Mouse (Mus musculus): ENCODE results near the gene Eif3k. TPM values are rescaled to one million over a fixed set of nuclear protein-coding genes. Genes with fewer than 3 reads are reported as not detected.
A peak's percentile ranks its signal among the peaks of the same experiment; 100 is the strongest.

The Eif3k gene
- polyA plus RNA-seq, 1 experiment: 343 TPM

GRCm38 (mm10) chr7:28965346-28965840 is 16.3 kb downstream of the Eif3k start:
- WGBS: 74% methylated on average over 5 of the region's 5 CpGs
- no peaks in the 10 kb centered on the region for H3K27me3 ChIP-seq (replicated peaks; ENCODE audit: control insufficient read depth, insufficient read depth, low read length)
- no peak for TF ChIP-seq POLR2A (IDR thresholded peaks at IDR 0.05; ENCODE audit: low read depth, low read length)
- no peak for TF ChIP-seq CTCF (conservative IDR thresholded peaks at IDR 0.05; ENCODE audit: insufficient read depth, insufficient read length, low read depth, low read length)
- no peak overlapping the region for H3K27ac ChIP-seq (ENCODE audit: insufficient read depth, low read depth, low read length)
- H3K4me1 ChIP-seq (ENCODE audit: control insufficient read depth, insufficient read depth, low read length): peaks cover 20% of the 10 kb centered on the region
- H3K4me3 ChIP-seq (ENCODE audit: insufficient read depth, low read depth, low read length): no peak overlapping the region
- DNase-seq: no peak
- no peaks in the 10 kb centered on the region for H3K36me3 ChIP-seq (ENCODE audit: control insufficient read depth, insufficient read depth, low read length)

GRCm38 (mm10) chr7:28963399-28963923 is 18.2 kb downstream of the Eif3k start:
- TF ChIP-seq CTCF (conservative IDR thresholded peaks at IDR 0.05; ENCODE audit: insufficient read depth, insufficient read length, low read depth, low read length) (no peak), POLR2A (IDR thresholded peaks at IDR 0.05; ENCODE audit: low read depth, low read length) (no peak)
- Histone ChIP-seq H3K4me3 (ENCODE audit: insufficient read depth, low read depth, low read length) (no peak overlapping the region), H3K4me1 (ENCODE audit: control insufficient read depth, insufficient read depth, low read length) (peaks cover 21% of the 10 kb centered on the region), H3K27me3 (replicated peaks; ENCODE audit: control insufficient read depth, insufficient read depth, low read length) (no peaks in the 10 kb centered on the region), H3K36me3 (ENCODE audit: control insufficient read depth, insufficient read depth, low read length) (no peaks in the 10 kb centered on the region), H3K27ac (ENCODE audit: insufficient read depth, low read depth, low read length) (no peak overlapping the region)
- DNase-seq: no peak
- WGBS: 90% methylated on average over 3 of the region's 3 CpGs

DNA sequence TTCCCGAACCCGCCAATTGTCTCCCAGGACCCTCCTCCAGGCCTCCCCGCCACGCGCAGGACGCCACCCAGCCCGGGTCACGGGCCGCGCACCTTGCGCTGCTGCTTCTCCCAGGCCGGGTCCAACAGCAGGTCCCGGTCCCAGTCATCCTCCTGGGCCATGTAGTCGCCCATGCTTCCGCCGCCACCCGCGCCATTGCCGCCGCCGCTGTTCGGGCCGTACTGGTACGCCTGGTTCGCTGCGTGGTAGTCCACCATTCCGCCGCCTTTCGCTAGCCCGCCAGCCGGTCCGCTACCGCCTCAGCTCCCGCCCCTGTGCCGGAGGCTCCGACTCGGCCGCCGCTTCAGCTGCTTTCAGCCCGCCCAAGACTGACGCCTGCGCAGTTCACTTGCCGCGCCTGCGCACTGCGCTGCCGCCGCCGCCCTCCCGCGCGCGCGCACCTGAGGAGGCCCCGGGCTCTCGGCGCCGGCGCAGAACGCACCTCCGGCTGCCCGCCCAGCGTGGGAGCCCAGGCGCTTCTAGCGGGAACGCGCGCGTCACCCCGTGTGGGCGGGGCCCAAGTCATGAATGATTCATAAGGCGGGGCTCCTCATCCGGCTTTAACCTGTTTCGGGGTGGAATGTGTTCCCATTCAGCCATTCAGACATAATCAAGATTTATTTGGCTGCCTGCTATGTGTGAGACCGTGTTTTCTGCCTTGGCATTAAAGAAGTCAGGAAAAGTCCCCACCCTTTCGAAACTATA is 19.6 kb downstream of the Eif3k start, which contains the start of gene Actn4:
TSS of gene Actn4 (minus strand) at position 414 of the 744 bp plus-strand sequence.
- Histone ChIP-seq H3K4me3 (ENCODE audit: insufficient read depth, low read depth, low read length) (peak within 1 kb of the TSS; percentile 84), H3K27ac (ENCODE audit: insufficient read depth, low read depth, low read length) (peak within 1 kb of the TSS; percentile 95), H3K36me3 (ENCODE audit: control insufficient read depth, insufficient read depth, low read length) (no peaks in the 10 kb centered on the region; the same call in 1 of the 2 replicates), H3K4me1 (ENCODE audit: control insufficient read depth, insufficient read depth, low read length) (peaks cover 31% of the 10 kb centered on the region), H3K27me3 (replicated peaks; ENCODE audit: control insufficient read depth, insufficient read depth, low read length) (no peaks in the 10 kb centered on the region)
- 1% methylated on average over 76 of the region's 76 CpGs for WGBS
- TF ChIP-seq POLR2A (IDR thresholded peaks at IDR 0.05; ENCODE audit: low read depth, low read length) (peak; percentile 96), CTCF (conservative IDR thresholded peaks at IDR 0.05; ENCODE audit: insufficient read depth, insufficient read length, low read depth, low read length) (no peak)
- DNase-seq: peak; percentile 100

DNA sequence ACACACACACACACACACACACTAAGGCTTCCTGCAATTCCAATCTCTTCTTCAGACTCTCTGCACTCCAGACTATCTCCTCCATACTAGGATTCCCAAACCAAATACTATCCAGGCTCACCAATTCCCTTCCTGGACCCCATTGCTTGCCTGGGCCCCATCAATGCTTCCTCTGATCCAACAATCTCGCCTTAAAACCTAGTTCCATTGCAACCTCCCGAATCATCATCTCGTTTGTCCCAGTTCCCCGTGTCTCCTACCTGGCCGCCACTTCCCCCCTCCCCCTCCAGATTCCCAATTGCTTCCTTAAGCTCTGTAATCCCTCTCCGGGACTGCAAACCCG is 20.1 kb downstream of the Eif3k start:
- Histone ChIP-seq H3K27me3 (replicated peaks; ENCODE audit: control insufficient read depth, insufficient read depth, low read length) (no peaks in the 10 kb centered on the region), H3K4me1 (ENCODE audit: control insufficient read depth, insufficient read depth, low read length) (peaks cover 35% of the 10 kb centered on the region), H3K4me3 (ENCODE audit: insufficient read depth, low read depth, low read length) (peak overlapping the region; percentile 84), H3K27ac (ENCODE audit: insufficient read depth, low read depth, low read length) (peak overlapping the region; percentile 69), H3K36me3 (ENCODE audit: control insufficient read depth, insufficient read depth, low read length) (no peaks in the 10 kb centered on the region; the same call in 1 of the 2 replicates)
- DNase-seq: no peak
- WGBS: 1% methylated on average over 7 of the region's 7 CpGs
- no peak for TF ChIP-seq POLR2A (IDR thresholded peaks at IDR 0.05; ENCODE audit: low read depth, low read length)
- no peak for TF ChIP-seq CTCF (conservative IDR thresholded peaks at IDR 0.05; ENCODE audit: insufficient read depth, insufficient read length, low read depth, low read length)

DNA sequence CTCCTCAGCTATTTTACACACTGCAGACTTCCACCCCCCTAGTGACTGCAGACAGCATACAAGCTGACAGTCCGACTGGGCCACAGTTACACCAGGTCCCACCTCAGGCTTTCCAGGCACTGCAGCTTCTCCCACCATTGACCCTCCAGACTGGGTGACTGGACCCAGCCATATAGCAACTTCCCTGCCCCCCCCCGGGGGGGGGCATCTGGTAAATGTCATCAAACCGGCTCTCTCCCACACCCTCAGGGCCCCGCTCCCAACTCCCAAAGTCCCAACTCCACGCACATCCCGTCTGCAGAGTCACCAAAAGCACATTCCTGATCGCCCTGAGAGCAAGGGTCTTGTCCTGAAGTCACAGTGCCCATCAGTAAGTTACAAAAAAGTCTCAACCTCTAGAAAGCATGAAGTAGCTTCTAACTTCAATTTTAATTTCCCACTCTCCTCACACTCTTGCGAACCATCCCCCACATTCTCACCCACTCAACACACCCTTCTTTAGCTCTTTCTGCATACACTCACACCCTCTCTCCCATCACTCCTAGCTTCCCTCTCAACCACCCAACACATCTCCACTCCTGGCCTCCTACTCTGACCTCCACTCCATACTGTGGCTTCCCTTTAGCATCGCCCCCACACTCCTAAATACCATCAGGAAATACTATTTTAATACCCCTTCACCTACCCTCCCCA is 21.2 kb downstream of the Eif3k start:
- H3K27ac ChIP-seq (ENCODE audit: insufficient read depth, low read depth, low read length): peak overlapping the region; percentile 69
- H3K4me1 ChIP-seq (ENCODE audit: control insufficient read depth, insufficient read depth, low read length): peaks cover 43% of the 10 kb centered on the region
- peak overlapping the region; percentile 84 for H3K4me3 ChIP-seq (ENCODE audit: insufficient read depth, low read depth, low read length)
- no peaks in the 10 kb centered on the region for H3K27me3 ChIP-seq (replicated peaks; ENCODE audit: control insufficient read depth, insufficient read depth, low read length)
- H3K36me3 ChIP-seq (ENCODE audit: control insufficient read depth, insufficient read depth, low read length): no peaks in the 10 kb centered on the region; the same call in 1 of the 2 replicates
- TF ChIP-seq CTCF (conservative IDR thresholded peaks at IDR 0.05; ENCODE audit: insufficient read depth, insufficient read length, low read depth, low read length) (no peak), POLR2A (IDR thresholded peaks at IDR 0.05; ENCODE audit: low read depth, low read length) (no peak)
- WGBS: 7% methylated on average over 9 of the region's 9 CpGs
- no peak for DNase-seq

DNA sequence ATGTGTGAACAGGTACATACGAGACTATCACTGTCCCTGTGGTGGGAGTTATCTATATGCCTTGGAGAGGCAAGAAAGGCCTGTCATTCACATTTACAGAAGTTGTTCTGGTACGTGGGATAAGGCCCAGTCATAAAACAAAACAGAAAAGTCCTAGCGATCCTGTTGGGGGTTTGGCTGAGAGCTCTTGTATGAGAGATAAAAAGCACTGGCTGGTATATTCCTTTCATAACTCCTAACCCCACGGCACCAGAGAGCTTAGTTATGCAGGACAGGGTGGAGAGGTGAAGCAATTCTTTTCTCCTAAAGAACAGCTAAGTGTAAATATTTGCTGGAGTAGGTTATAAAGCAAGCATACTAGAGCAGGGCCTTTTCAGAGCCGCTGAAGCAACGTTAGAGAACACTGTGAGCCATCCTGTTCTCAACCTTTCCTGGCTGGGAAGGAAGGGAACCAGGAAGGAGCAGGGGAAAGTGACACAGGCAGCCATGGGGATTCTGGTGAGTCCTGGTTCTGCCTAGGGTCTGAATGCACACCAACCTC is 22.1 kb downstream of the Eif3k start:
- no peak for DNase-seq
- H3K27ac ChIP-seq (ENCODE audit: insufficient read depth, low read depth, low read length): peak overlapping the region; percentile 69
- TF ChIP-seq POLR2A (IDR thresholded peaks at IDR 0.05; ENCODE audit: low read depth, low read length) (no peak), CTCF (conservative IDR thresholded peaks at IDR 0.05; ENCODE audit: insufficient read depth, insufficient read length, low read depth, low read length) (no peak)
- peak overlapping the region; percentile 84 for H3K4me3 ChIP-seq (ENCODE audit: insufficient read depth, low read depth, low read length)
- H3K27me3 ChIP-seq (replicated peaks; ENCODE audit: control insufficient read depth, insufficient read depth, low read length): no peaks in the 10 kb centered on the region
- peaks cover 40% of the 10 kb centered on the region for H3K4me1 ChIP-seq (ENCODE audit: control insufficient read depth, insufficient read depth, low read length)
- no peaks in the 10 kb centered on the region; the same call in 1 of the 2 replicates for H3K36me3 ChIP-seq (ENCODE audit: control insufficient read depth, insufficient read depth, low read length)
- 3% methylated on average over 6 of the region's 6 CpGs for WGBS

Measured in kidney, adult 2 months (tissue).